Mouse (Mus musculus): ENCODE results near the gene Cyp3a16. TPM values are rescaled to one million over a fixed set of nuclear protein-coding genes. Genes with fewer than 3 reads are reported as not detected.
"Not testable (repeated sequence)": the region's sequence is repeated elsewhere in the genome, so short reads cannot be mapped to it uniquely, and the experiment has no call there.

Cyp3a16 gene
- not detected in 2 replicates for polyA plus RNA-seq (2012; ENCODE audit: insufficient read depth, low replicate concordance)

DNA sequence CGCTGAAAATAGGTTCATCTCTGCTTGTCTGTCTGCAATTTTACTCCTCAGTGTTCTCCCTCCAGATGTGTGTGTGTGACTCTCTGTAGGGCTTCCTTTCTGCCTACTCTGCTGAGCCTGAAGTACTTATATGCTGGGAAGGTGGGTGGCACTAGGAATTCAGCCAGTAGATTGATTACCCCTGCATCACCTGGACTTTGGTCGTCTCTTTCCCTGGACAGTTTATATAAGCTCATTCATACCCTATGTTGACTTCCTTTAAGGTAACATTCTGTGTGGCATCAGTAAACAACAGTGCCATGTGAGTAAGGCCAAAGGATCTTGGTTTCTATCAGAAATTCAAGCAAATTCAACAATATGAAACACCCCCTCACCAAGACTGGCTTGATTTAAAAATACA is at the start of gene Cyp3a16:
Cyp3a16 (minus strand) TSS at position 101 of the 400 bp plus-strand sequence.
- not testable (repeated sequence) for H3K9me3 ChIP-seq; H3K36me3 ChIP-seq (replicated peaks; ENCODE audit: low read length); H3K4me3 ChIP-seq (replicated peaks); H3K4me1 ChIP-seq; H3K27me3 ChIP-seq (replicated peaks)

DNA sequence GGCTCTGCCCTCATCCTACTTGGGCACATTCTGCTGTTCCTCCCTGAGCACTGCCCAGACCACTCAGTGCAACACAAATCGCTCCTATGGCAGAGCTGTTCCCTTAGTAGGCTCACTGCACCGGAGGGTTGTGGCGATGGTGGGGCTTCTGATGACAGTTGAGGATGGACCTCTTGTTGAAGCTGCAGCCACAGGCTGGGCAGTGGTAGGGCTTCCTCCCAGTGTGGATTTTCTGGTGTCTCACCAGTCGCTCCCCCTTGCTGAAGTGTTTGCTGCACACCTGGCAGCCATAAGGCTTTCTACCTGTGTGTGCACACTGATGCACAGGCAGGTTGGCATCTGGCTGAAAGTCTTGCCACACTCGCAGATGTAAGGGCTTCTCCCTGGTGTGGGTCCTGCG is 20.8 kb upstream of the Cyp3a16 start:
- TF ChIP-seq FLI1 (IDR thresholded peaks at IDR 0.05; ENCODE audit: low read length) (no peak), GATA1 (IDR thresholded peaks at IDR 0.05; ENCODE audit: borderline replicate concordance, low read length) (no peak)
- no peaks in the 10 kb centered on the region for H3K4me1 ChIP-seq
- no peaks in the 10 kb centered on the region for H3K27me3 ChIP-seq (replicated peaks)
- no peak overlapping the region for H3K4me3 ChIP-seq (replicated peaks)
- no peaks in the 10 kb centered on the region for H3K36me3 ChIP-seq (replicated peaks; ENCODE audit: low read length)
- peaks cover 25% of the 10 kb centered on the region for H3K9me3 ChIP-seq

DNA sequence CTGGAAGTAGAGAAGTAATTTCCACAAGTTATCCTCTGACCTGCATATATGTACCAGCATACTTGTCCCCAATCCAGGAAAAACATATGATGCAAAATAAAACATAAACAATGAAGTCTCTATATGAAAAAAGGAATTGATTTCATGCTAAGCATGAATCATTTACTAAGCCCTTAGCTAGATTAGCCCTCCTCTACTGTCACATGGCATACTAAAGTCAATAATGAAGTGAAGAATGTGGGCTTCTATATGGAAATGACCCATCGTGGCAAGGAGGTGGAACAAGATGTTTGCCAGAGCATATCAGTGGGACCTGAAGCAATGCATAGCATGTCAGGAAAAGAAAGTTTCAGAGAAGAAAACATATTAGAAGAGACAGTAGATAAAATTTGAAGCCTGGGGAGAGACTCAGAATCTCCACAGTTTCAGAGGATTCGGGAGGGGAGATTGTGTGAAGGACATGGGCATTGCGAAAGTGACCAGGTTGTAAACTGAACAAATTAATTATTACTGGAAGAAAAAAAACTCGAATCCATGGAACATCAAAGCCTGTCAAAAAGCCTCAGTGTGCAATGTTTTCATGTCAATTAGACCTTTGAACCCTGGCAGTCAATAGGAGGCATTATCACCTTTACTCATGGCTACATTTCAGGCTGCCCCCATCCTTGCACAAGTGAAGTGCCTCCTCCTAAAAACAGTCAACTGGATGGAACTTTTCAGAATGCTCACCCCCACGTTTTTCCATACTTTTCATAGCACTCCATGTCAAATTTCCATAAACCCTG is 5.0 kb downstream of the Cyp3a16 start:
- TF ChIP-seq GATA1 (IDR thresholded peaks at IDR 0.05; ENCODE audit: borderline replicate concordance, low read length) (no peak), FLI1 (IDR thresholded peaks at IDR 0.05; ENCODE audit: low read length) (no peak)
- H3K4me3 ChIP-seq (replicated peaks) = no peak overlapping the region
- H3K9me3 ChIP-seq = peaks cover 8% of the 10 kb centered on the region; the same call in 1 of the 2 replicates
- no peaks in the 10 kb centered on the region for H3K36me3 ChIP-seq (replicated peaks; ENCODE audit: low read length)
- no peaks in the 10 kb centered on the region for H3K4me1 ChIP-seq
- H3K27me3 ChIP-seq (replicated peaks) = no peaks in the 10 kb centered on the region

DNA sequence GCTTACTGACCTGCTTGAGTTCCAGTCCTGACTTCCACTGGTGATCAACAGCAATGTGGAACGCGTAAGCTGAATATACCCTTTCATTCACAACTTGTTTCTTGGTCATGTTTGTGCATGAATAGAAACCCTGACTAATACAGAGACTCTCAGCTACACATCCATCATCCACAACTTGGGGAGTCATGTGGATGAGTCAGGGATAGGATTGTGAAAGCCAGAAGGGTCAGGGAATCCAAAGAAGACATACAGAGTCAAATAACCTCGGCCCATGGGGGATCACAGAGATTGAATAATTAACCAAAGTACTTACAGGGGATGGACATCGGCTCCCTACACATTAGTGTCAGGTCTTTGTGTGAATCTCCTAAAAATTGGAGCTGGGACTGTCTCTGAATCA is 7.2 kb downstream of the Cyp3a16 start:
- H3K9me3 ChIP-seq = peaks cover 8% of the 10 kb centered on the region; the same call in 1 of the 2 replicates
- no peak overlapping the region for H3K4me3 ChIP-seq (replicated peaks)
- H3K27me3 ChIP-seq (replicated peaks) = no peaks in the 10 kb centered on the region
- TF ChIP-seq FLI1 (IDR thresholded peaks at IDR 0.05; ENCODE audit: low read length) (no peak), GATA1 (IDR thresholded peaks at IDR 0.05; ENCODE audit: borderline replicate concordance, low read length) (no peak)
- no peaks in the 10 kb centered on the region for H3K36me3 ChIP-seq (replicated peaks; ENCODE audit: low read length)
- no peaks in the 10 kb centered on the region for H3K4me1 ChIP-seq

DNA sequence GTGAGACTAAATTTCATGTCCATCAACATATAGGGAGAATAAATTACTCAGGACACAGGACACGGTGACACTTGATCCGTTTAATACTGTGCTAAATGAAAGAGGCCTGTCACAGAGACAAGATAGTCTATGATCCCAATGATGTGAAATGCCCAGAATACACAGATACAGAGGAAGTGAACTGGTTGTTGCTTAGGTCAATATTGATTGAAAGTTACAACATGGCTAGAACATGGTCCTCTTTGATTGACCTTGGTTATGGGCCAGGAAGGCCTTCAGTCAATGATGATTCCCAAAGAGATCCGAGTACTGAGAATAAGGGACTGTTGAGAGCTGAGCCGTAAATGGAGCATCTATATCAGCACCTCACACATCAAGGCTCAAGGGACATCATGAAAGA is 15.1 kb downstream of the Cyp3a16 start:
- TF ChIP-seq FLI1 (IDR thresholded peaks at IDR 0.05; ENCODE audit: low read length) = no peak
- no peak for TF ChIP-seq GATA1 (IDR thresholded peaks at IDR 0.05; ENCODE audit: borderline replicate concordance, low read length)
- no peak overlapping the region for H3K4me3 ChIP-seq (replicated peaks)
- no peaks in the 10 kb centered on the region for H3K36me3 ChIP-seq (replicated peaks; ENCODE audit: low read length)
- H3K4me1 ChIP-seq = no peaks in the 10 kb centered on the region
- no peaks in the 10 kb centered on the region for H3K27me3 ChIP-seq (replicated peaks)
- H3K9me3 ChIP-seq = peaks cover 5% of the 10 kb centered on the region

DNA sequence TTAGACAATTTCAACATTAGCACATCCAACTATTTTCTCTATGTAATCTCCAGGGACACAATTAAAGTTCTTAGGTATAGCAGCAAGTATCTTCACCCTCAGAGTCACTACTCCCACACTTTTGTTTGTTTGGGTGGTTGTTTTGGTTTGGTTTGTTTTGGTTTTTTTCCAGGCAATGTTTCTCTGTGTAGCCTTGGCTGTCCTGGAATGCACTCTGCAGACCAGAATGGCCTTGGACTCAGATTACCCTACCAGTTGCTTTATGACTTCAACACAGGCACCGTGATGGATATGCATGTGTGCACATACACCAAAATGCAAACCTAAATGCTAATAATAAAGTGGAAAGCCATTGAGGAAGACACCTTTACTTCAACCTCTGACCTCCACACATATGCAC is 35.8 kb downstream of the Cyp3a16 start:
- no peaks in the 10 kb centered on the region for H3K36me3 ChIP-seq (replicated peaks; ENCODE audit: low read length)
- H3K4me1 ChIP-seq = no peaks in the 10 kb centered on the region
- H3K4me3 ChIP-seq (replicated peaks) = no peak overlapping the region
- H3K27me3 ChIP-seq (replicated peaks) = no peaks in the 10 kb centered on the region
- H3K9me3 ChIP-seq = peaks cover 13% of the 10 kb centered on the region; the same call in 1 of the 2 replicates
- TF ChIP-seq GATA1 (IDR thresholded peaks at IDR 0.05; ENCODE audit: borderline replicate concordance, low read length) = no peak

DNA sequence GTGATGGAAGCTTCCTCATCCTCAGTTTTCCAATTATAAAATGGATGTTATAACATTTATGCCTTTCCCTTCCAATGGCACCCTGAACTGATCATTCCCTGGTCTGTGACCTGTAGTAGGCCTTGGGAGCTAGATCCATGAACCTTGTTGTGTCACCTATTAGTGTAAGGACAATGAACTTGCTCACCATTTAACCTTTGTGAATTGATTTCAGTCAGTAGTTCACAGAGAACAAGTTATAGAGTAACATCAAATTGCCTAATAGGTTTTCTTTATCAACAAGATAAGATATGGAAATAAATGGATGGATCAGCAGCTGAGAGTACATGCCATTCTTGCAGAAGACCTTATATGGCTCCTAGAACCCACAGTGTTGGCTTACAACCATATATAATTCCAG is 38.5 kb downstream of the Cyp3a16 start:
- H3K4me3 ChIP-seq (replicated peaks) = no peak overlapping the region
- peaks cover 13% of the 10 kb centered on the region; the same call in 1 of the 2 replicates for H3K9me3 ChIP-seq
- no peak for TF ChIP-seq GATA1 (IDR thresholded peaks at IDR 0.05; ENCODE audit: borderline replicate concordance, low read length)
- no peak for TF ChIP-seq FLI1 (IDR thresholded peaks at IDR 0.05; ENCODE audit: low read length)
- no peaks in the 10 kb centered on the region for H3K4me1 ChIP-seq
- H3K27me3 ChIP-seq (replicated peaks) = no peaks in the 10 kb centered on the region
- H3K36me3 ChIP-seq (replicated peaks; ENCODE audit: low read length) = no peaks in the 10 kb centered on the region

DNA sequence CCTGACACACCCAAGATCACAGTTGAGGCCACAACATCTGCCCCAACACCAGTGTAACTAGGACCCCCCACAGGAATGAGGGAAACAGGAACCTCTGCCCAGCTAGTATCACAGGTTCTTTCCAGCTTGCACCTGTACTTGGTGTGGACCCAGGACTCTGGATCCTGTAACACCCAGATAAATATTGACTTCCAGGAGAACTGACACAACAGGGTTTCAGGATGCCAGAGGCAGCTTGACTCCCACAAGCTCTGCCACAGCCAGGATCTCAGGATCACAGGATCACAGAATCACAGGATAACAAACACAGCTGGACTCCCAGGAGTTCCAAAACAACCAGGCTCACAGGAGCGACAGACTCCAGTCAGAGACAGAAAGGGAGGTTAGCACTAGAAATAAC is 47.2 kb downstream of the Cyp3a16 start:
- Histone ChIP-seq H3K4me1 (no peaks in the 10 kb centered on the region), H3K9me3 (peaks cover 12% of the 10 kb centered on the region; the same call in 1 of the 2 replicates), H3K27me3 (replicated peaks) (no peaks in the 10 kb centered on the region), H3K4me3 (replicated peaks) (no peak overlapping the region), H3K36me3 (replicated peaks; ENCODE audit: low read length) (no peaks in the 10 kb centered on the region)
- TF ChIP-seq GATA1 (IDR thresholded peaks at IDR 0.05; ENCODE audit: borderline replicate concordance, low read length) (no peak), FLI1 (IDR thresholded peaks at IDR 0.05; ENCODE audit: low read length) (no peak)

DNA sequence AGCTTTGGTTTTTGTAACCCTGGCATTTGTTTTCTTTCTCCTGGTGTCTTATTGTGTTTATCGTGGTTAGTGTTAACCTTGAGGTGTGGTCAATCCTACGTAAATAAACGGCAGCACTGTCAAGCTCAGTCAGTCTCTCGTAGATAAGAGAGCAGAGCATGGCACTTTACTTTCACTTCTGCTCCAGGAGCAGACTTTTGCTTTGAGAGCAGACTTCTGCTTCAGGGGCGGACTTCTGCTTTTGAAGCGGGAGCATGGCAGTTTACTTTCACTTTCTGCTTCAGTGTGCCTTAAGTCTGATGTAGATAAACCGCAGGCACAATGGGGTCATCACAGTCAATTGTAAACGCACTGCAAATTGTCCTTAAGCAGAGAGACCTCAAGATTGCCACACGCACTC is 54.1 kb downstream of the Cyp3a16 start:
- not testable (repeated sequence) for H3K36me3 ChIP-seq (replicated peaks; ENCODE audit: low read length); H3K4me1 ChIP-seq; H3K27me3 ChIP-seq (replicated peaks); H3K4me3 ChIP-seq (replicated peaks)
- H3K9me3 ChIP-seq = peaks cover 34% of the 10 kb centered on the region

Other genes starting within 250 kb of the Cyp3a16 start
- gene Zfp655, start 238.0 kb downstream of the Cyp3a16 start, polyA plus RNA-seq (2012; ENCODE audit: insufficient read depth, low replicate concordance) = 10.5 and 20.8 TPM in 2 replicates
- 16.1 and 17.4 TPM in 2 replicates for gene Zscan25, start 189.2 kb downstream of the Cyp3a16 start, polyA plus RNA-seq (2012; ENCODE audit: insufficient read depth, low replicate concordance)
- gene Cyp3a57, start 124.4 kb downstream of the Cyp3a16 start, polyA plus RNA-seq (2012; ENCODE audit: insufficient read depth, low replicate concordance) = not detected in 2 replicates
- gene Cyp3a41b, start 115.0 kb upstream of the Cyp3a16 start, polyA plus RNA-seq (2012; ENCODE audit: insufficient read depth, low replicate concordance) = not detected in 2 replicates